Mouse (Mus musculus): ENCODE measurements at regions not wholly inside any gene's neighbourhood (a gene's known extent, or its start where the extent isn't known, plus 50 kb on each side); places are given as distances from the start of the nearest gene placed in this dataset.

GRCm38 (mm10) chr2:75422798-75423685, 236.0 kb upstream of the Hnrnpa3 start:
- no peak for ATAC-seq (ENCODE audit: insufficient number of reproducible peaks, insufficient read depth, low FRiP score, low TSS enrichment, low read depth)
- H3K4me2 ChIP-seq = peak overlapping the region; percentile 51
- H3K27ac ChIP-seq = peak overlapping the region; percentile 62
- H3K4me1 ChIP-seq (replicated peaks) = peaks cover 32% of the 10 kb centered on the region
- H3K9me3 ChIP-seq = no peaks in the 10 kb centered on the region
- no peaks in the 10 kb centered on the region for H3K36me3 ChIP-seq
- H3K4me3 ChIP-seq (replicated peaks) = peak overlapping the region; percentile 16; the same call in 1 of the 2 replicates
- 12% methylated on average over 20 of the region's 20 CpGs for WGBS
- peaks cover 12% of the 10 kb centered on the region; the same call in 1 of the 2 replicates for H3K27me3 ChIP-seq
- no peak overlapping the region for H3K9ac ChIP-seq (replicated peaks)

GRCm38 (mm10) chr2:75423872-75424271, 235.2 kb upstream of the Hnrnpa3 start:
- peak overlapping the region; percentile 62; the same call in 1 of the 2 replicates for H3K27ac ChIP-seq
- no peaks in the 10 kb centered on the region for H3K36me3 ChIP-seq
- peaks cover 32% of the 10 kb centered on the region for H3K4me1 ChIP-seq (replicated peaks)
- H3K4me3 ChIP-seq (replicated peaks) = no peak overlapping the region
- WGBS = 4% methylated on average over 5 of the region's 5 CpGs
- no peak for ATAC-seq (ENCODE audit: insufficient number of reproducible peaks, insufficient read depth, low FRiP score, low TSS enrichment, low read depth)
- H3K27me3 ChIP-seq = peaks cover 12% of the 10 kb centered on the region; the same call in 1 of the 2 replicates
- H3K9me3 ChIP-seq = no peaks in the 10 kb centered on the region
- peak overlapping the region; percentile 51 for H3K4me2 ChIP-seq
- H3K9ac ChIP-seq (replicated peaks) = no peak overlapping the region

DNA sequence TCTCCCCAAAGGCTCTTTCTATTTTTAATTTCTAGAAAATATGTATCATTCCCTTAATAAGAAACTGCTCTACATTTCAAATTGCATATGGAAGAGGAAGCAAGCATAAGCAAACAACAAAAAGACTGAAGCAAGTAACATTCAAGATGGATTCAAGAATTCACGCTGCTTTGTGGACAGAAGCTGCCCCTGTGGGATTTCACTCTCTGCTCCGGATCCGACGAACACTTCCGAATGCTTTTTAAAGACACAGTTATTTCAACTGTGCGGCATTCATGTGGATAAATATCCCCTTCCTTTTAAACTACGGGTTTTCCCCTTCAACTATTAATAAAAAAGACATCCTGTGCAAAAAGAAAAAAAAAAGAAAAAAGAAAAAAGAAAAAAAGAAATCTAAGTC, 234.7 kb upstream of the Hnrnpa3 start:
- H3K4me2 ChIP-seq = peak overlapping the region; percentile 51
- H3K27ac ChIP-seq = no peak overlapping the region
- H3K9ac ChIP-seq (replicated peaks) = no peak overlapping the region
- H3K9me3 ChIP-seq = no peaks in the 10 kb centered on the region
- H3K4me1 ChIP-seq (replicated peaks) = peaks cover 32% of the 10 kb centered on the region
- H3K36me3 ChIP-seq = no peaks in the 10 kb centered on the region
- H3K27me3 ChIP-seq = peaks cover 12% of the 10 kb centered on the region; the same call in 1 of the 2 replicates
- ATAC-seq (ENCODE audit: insufficient number of reproducible peaks, insufficient read depth, low FRiP score, low TSS enrichment, low read depth) = no peak
- no peak overlapping the region for H3K4me3 ChIP-seq (replicated peaks)
- 14% methylated on average over 7 of the region's 7 CpGs for WGBS

GRCm38 (mm10) chr2:75424911-75425310, 234.2 kb upstream of the Hnrnpa3 start:
- H3K4me3 ChIP-seq (replicated peaks) = no peak overlapping the region
- no peaks in the 10 kb centered on the region for H3K9me3 ChIP-seq
- peaks cover 12% of the 10 kb centered on the region; the same call in 1 of the 2 replicates for H3K27me3 ChIP-seq
- peak overlapping the region; percentile 17; the same call in 1 of the 2 replicates for H3K4me2 ChIP-seq
- peak overlapping the region; percentile 25 for H3K27ac ChIP-seq
- H3K4me1 ChIP-seq (replicated peaks) = peaks cover 30% of the 10 kb centered on the region
- WGBS = 28% methylated on average over 14 of the region's 14 CpGs
- no peak for ATAC-seq (ENCODE audit: insufficient number of reproducible peaks, insufficient read depth, low FRiP score, low TSS enrichment, low read depth)
- H3K36me3 ChIP-seq = no peaks in the 10 kb centered on the region
- no peak overlapping the region for H3K9ac ChIP-seq (replicated peaks)

DNA sequence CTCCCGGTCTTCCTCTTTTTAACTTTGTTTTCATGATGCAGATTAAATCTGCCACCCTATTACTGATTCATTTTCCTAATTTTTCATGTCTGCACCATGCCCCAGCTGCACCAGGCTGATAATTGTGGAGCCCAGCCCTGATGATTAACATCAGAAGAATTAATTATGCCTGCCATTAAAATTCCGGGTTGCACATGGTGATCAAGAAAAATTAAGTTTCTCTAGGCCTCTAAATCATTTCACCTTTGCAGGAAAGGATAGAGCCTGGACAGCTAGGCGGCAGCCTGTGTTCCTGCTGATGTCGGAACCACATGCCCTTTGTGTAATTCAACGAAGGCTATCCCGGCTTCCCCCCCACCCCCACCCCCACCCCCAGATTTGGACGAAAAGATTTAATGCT, 233.7 kb upstream of the Hnrnpa3 start:
- Histone ChIP-seq H3K9me3 (no peaks in the 10 kb centered on the region), H3K4me2 (peak overlapping the region; percentile 17; the same call in 1 of the 2 replicates), H3K9ac (replicated peaks) (no peak overlapping the region), H3K27ac (peak overlapping the region; percentile 25; the same call in 1 of the 2 replicates), H3K27me3 (peaks cover 12% of the 10 kb centered on the region; the same call in 1 of the 2 replicates), H3K4me3 (replicated peaks) (no peak overlapping the region), H3K4me1 (replicated peaks) (peaks cover 30% of the 10 kb centered on the region), H3K36me3 (no peaks in the 10 kb centered on the region)
- ATAC-seq (ENCODE audit: insufficient number of reproducible peaks, insufficient read depth, low FRiP score, low TSS enrichment, low read depth) = no peak
- WGBS = 7% methylated on average over 7 of the region's 7 CpGs

DNA sequence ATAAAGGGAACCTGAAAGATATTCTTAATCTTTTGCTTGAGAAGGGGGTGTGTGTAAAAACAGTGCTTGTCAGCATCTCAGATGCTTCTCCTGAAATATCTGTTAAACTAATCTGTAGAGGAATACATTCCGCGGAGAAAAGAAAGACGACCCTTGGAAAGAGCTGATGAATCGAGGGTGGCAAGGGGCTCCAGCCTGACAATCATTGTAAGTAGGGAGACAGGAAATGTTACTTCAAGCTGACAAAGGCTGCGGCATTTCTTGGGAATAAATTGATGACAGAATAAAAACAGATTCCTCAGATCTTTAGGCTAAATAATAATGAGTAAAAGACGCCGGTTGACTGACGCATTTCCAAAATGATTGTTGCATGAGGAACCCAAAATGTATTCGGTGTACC, 233.3 kb upstream of the Hnrnpa3 start:
- peaks cover 12% of the 10 kb centered on the region for H3K27me3 ChIP-seq
- H3K4me2 ChIP-seq = no peak overlapping the region
- ATAC-seq (ENCODE audit: insufficient number of reproducible peaks, insufficient read depth, low FRiP score, low TSS enrichment, low read depth) = no peak
- H3K27ac ChIP-seq = no peak overlapping the region
- H3K36me3 ChIP-seq = no peaks in the 10 kb centered on the region
- H3K9me3 ChIP-seq = no peaks in the 10 kb centered on the region
- no peak overlapping the region for H3K9ac ChIP-seq (replicated peaks)
- 39% methylated on average over 9 of the region's 9 CpGs for WGBS
- H3K4me1 ChIP-seq (replicated peaks) = peaks cover 30% of the 10 kb centered on the region
- no peak overlapping the region for H3K4me3 ChIP-seq (replicated peaks)

- peaks cover 16% of the 10 kb centered on the region for H3K27me3 ChIP-seq
- 94% methylated on average over 4 of the region's 4 CpGs for WGBS
- H3K27ac ChIP-seq = no peak overlapping the region
- H3K9ac ChIP-seq (replicated peaks) = no peak overlapping the region
- no peak overlapping the region for H3K4me2 ChIP-seq
- H3K9me3 ChIP-seq = no peaks in the 10 kb centered on the region
- H3K36me3 ChIP-seq = no peaks in the 10 kb centered on the region
- no peak for ATAC-seq (ENCODE audit: insufficient number of reproducible peaks, insufficient read depth, low FRiP score, low TSS enrichment, low read depth)
- H3K4me1 ChIP-seq (replicated peaks) = peaks cover 28% of the 10 kb centered on the region
- no peak overlapping the region for H3K4me3 ChIP-seq (replicated peaks)
Observed at GRCm38 (mm10) chr2:75427936-75428458, 231.1 kb upstream of the Hnrnpa3 start.

DNA sequence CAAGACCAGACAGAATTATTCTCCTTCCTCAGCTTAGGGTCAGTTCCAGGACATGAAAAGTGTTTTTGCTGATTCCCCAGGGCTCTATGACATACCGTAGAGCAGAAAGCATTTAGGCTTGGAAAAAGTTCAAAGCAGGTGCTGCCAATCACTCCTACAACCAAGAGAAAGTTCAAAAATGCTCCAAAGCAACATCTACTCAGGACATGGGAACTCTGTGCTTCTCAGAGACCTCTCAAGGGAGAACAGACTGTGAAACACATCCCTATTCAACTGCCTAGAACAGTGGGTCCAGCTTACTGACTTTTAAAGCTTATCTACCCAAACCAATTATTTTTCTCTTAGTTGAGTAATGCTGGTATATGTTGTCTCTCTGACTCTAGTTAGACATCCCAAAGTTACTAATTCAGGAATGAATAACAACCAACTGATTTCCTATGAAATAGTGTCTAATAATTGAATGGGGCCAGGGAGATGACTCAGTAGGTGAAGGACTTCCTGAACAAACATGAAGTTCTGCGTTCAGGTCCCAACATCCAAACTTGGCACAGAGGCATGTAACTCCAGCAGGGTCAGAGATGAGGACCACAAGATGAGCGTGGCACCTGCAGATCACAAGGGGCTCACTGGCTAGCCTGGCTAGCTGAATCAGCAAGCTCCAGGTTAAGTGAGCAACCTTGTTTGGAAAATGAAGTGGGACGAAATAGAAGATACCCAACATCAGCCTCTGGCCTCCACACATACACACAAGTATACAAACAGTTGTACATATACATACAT, 228.7 kb upstream of the Hnrnpa3 start:
- H3K4me2 ChIP-seq = no peak overlapping the region
- H3K9ac ChIP-seq (replicated peaks) = no peak overlapping the region
- WGBS = 85% methylated on average over 4 of the region's 4 CpGs
- no peak overlapping the region for H3K4me3 ChIP-seq (replicated peaks)
- H3K9me3 ChIP-seq = no peaks in the 10 kb centered on the region
- peaks cover 9% of the 10 kb centered on the region for H3K27me3 ChIP-seq
- no peaks in the 10 kb centered on the region for H3K36me3 ChIP-seq
- ATAC-seq (ENCODE audit: insufficient number of reproducible peaks, insufficient read depth, low FRiP score, low TSS enrichment, low read depth) = no peak
- H3K27ac ChIP-seq = no peak overlapping the region
- H3K4me1 ChIP-seq (replicated peaks) = peaks cover 14% of the 10 kb centered on the region

DNA sequence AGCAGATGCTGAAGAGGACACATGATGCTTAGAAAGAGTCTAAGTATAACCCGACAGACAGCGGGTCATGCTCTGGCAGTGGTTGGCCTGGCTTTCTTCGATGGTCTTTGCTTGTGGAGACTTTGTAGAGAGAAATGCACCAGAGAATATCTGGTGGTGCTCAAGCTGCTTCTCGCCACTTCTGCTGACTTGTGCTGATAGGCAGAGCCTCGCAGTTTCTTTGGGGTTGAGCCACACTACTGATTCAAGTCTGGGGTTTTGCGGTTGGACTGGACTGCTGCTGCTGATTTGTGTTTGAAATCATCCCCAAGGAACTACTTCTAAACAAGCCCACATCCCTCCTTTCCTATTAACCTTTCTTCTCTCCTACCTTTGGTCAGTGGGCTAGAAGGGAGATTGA, 227.1 kb upstream of the Hnrnpa3 start:
- Histone ChIP-seq H3K27ac (no peak overlapping the region), H3K9ac (replicated peaks) (no peak overlapping the region), H3K4me2 (no peak overlapping the region), H3K9me3 (no peaks in the 10 kb centered on the region), H3K4me1 (replicated peaks) (peaks cover 8% of the 10 kb centered on the region), H3K36me3 (no peaks in the 10 kb centered on the region), H3K4me3 (replicated peaks) (no peak overlapping the region), H3K27me3 (peaks cover 16% of the 10 kb centered on the region)
- ATAC-seq (ENCODE audit: insufficient number of reproducible peaks, insufficient read depth, low FRiP score, low TSS enrichment, low read depth) = no peak
- 86% methylated on average over 6 of the region's 6 CpGs for WGBS

GRCm38 (mm10) chr2:75434521-75434920, 224.5 kb upstream of the Hnrnpa3 start:
- Histone ChIP-seq H3K4me3 (replicated peaks) (no peak overlapping the region), H3K9ac (replicated peaks) (no peak overlapping the region), H3K27me3 (peaks cover 29% of the 10 kb centered on the region), H3K4me2 (no peak overlapping the region), H3K27ac (no peak overlapping the region), H3K4me1 (replicated peaks) (peaks cover 29% of the 10 kb centered on the region), H3K36me3 (no peaks in the 10 kb centered on the region), H3K9me3 (no peaks in the 10 kb centered on the region)
- no peak for ATAC-seq (ENCODE audit: insufficient number of reproducible peaks, insufficient read depth, low FRiP score, low TSS enrichment, low read depth)
- 87% methylated on average over 17 of the region's 17 CpGs for WGBS

All from limb, embryonic 12.5 days (tissue).